Comparison of ENCODE assay signal across 29 mouse cellular contexts in genomic region chr11:115950719-115951118, GRCm38 (mm10). TPM values are rescaled to one million over a fixed set of nuclear protein-coding genes. Genes with fewer than 3 reads are reported as not detected.
DNase-seq lines count a peak whose midpoint lies in the region; ATAC-seq lines count a peak whose summit lies in the region.
"Had no signal": no experiment of that assay in that cellular context is flagged by ENCODE, and none has a peak within 500 bp of the region (broad histone marks: within the 10 kb centered on the region; RNA-seq: fewer than 3 reads in every experiment).

No protein-coding gene starts in this region.

- DNase-seq in hindbrain, embryonic 11.5 days (ENCODE audit: low spot score): no peak
- DNase-seq in neural tube, embryonic 10.5 days (ENCODE audit: extremely low spot score, low spot score): no peak
- no peak for DNase-seq in adrenal gland, postnatal 14 days
- no peak for DNase-seq in urinary bladder, postnatal 4 days (ENCODE audit: low spot score in 2 of 2)
- DNase-seq: adrenal gland, postnatal 10 days; cerebellum, adult 18-20 months; cerebellum, postnatal 10 days; heart, adult 2 months; heart, postnatal 4 days; kidney, adult 18-20 months; kidney, postnatal 36 days; layer of hippocampus, postnatal 36 days; left cerebral cortex, postnatal 4 days; lung, embryonic 14.5 days; lung, postnatal 14 days; midbrain, embryonic 14.5 days; right cerebral cortex, adult 18-20 months; spleen, adult 18-20 months; thymus, adult 18-20 months; thymus, postnatal 25 days had no signal

- no peaks in the 10 kb centered on the region for H3K27me3 ChIP-seq in hindbrain, embryonic 12.5 days
- H3K27me3 ChIP-seq in hindbrain, embryonic 11.5 days (ENCODE audit: control insufficient read depth, insufficient read depth, low read length): no peaks in the 10 kb centered on the region
- H3K27me3 ChIP-seq in neural tube, embryonic 12.5 days (replicated peaks): no peaks in the 10 kb centered on the region
- no peaks in the 10 kb centered on the region for H3K27me3 ChIP-seq in limb, embryonic 15.5 days
- H3K27me3 ChIP-seq: heart, embryonic 12.5 days; liver, embryonic 15.5 days; Patski had no signal

- peak; percentile 52 for ATAC-seq in hindbrain, embryonic 12.5 days (ENCODE audit: low FRiP score)
- no peak for ATAC-seq in hindbrain, embryonic 11.5 days (ENCODE audit: low FRiP score)
- no peak for ATAC-seq in neural tube, embryonic 12.5 days (ENCODE audit: low FRiP score, low read depth)
- no peak for ATAC-seq in limb, embryonic 15.5 days (ENCODE audit: insufficient number of reproducible peaks, low FRiP score, low TSS enrichment, low read depth)
- ATAC-seq: forebrain, embryonic 14.5 days; Patski had no signal

- H3K4me3 ChIP-seq in hindbrain, embryonic 12.5 days: no peak overlapping the region
- no peak overlapping the region for H3K4me3 ChIP-seq in hindbrain, embryonic 11.5 days (ENCODE audit: low read depth, low read length)
- no peak overlapping the region for H3K4me3 ChIP-seq in neural tube, embryonic 12.5 days
- no peak overlapping the region for H3K4me3 ChIP-seq in limb, embryonic 15.5 days
- H3K4me3 ChIP-seq: heart, adult 2 months; heart, embryonic 12.5 days; liver, embryonic 15.5 days; myocyte had no signal

- peak overlapping the region; percentile 40; the same call in 1 of the 2 replicates for H3K27ac ChIP-seq in hindbrain, embryonic 12.5 days
- no peak overlapping the region for H3K27ac ChIP-seq in hindbrain, embryonic 11.5 days (ENCODE audit: low read depth, low read length)
- no peak overlapping the region for H3K27ac ChIP-seq in neural tube, embryonic 12.5 days
- peak overlapping the region; percentile 47; the same call in 1 of the 2 replicates for H3K27ac ChIP-seq in limb, embryonic 15.5 days
- H3K27ac ChIP-seq: heart, adult 2 months; liver, embryonic 15.5 days had no signal

- H3K9ac ChIP-seq in hindbrain, embryonic 12.5 days: no peak overlapping the region
- H3K9ac ChIP-seq in hindbrain, embryonic 11.5 days (ENCODE audit: low read depth, low read length): no peak overlapping the region
- H3K9ac ChIP-seq in neural tube, embryonic 12.5 days: 0 out of 2 replicates have a peak overlapping the region, but pooled peaks have one; percentile 29
- no peak overlapping the region for H3K9ac ChIP-seq in limb, embryonic 15.5 days
- H3K9ac ChIP-seq: heart, embryonic 12.5 days; liver, embryonic 15.5 days; lung, embryonic 14.5 days had no signal

- no peak overlapping the region for H3K4me2 ChIP-seq in hindbrain, embryonic 12.5 days (replicated peaks)
- H3K4me2 ChIP-seq in hindbrain, embryonic 11.5 days (replicated peaks; ENCODE audit: low read depth, low read length): no peak overlapping the region
- no peak overlapping the region for H3K4me2 ChIP-seq in neural tube, embryonic 12.5 days (replicated peaks)
- no peak overlapping the region for H3K4me2 ChIP-seq in limb, embryonic 15.5 days
- H3K4me2 ChIP-seq: heart, embryonic 12.5 days; liver, embryonic 15.5 days; lung, embryonic 14.5 days had no signal

- 71% methylated on average over 2 of the region's 2 CpGs for WGBS in hindbrain, embryonic 12.5 days
- 92% methylated on average over 2 of the region's 2 CpGs for WGBS in hindbrain, embryonic 11.5 days
- WGBS in neural tube, embryonic 12.5 days: 76% methylated on average over 2 of the region's 2 CpGs
- WGBS in limb, embryonic 15.5 days: 82% methylated on average over 2 of the region's 2 CpGs

- peaks cover 79% of the 10 kb centered on the region for H3K36me3 ChIP-seq in hindbrain, embryonic 12.5 days
- H3K36me3 ChIP-seq in hindbrain, embryonic 11.5 days (ENCODE audit: control insufficient read depth, insufficient read depth, low read length): 0 out of 2 replicates have a peak, but pooled peaks cover 3% of the 10 kb centered on the region
- H3K36me3 ChIP-seq in neural tube, embryonic 12.5 days: peaks cover 76% of the 10 kb centered on the region
- H3K36me3 ChIP-seq in limb, embryonic 15.5 days: peaks cover 77% of the 10 kb centered on the region

- H3K9me3 ChIP-seq in hindbrain, embryonic 12.5 days (replicated peaks): no peaks in the 10 kb centered on the region
- no peaks in the 10 kb centered on the region for H3K9me3 ChIP-seq in hindbrain, embryonic 11.5 days (ENCODE audit: control insufficient read depth, low read length)
- no peaks in the 10 kb centered on the region for H3K9me3 ChIP-seq in neural tube, embryonic 12.5 days
- no peaks in the 10 kb centered on the region for H3K9me3 ChIP-seq in limb, embryonic 15.5 days
- H3K9me3 ChIP-seq: heart, embryonic 12.5 days; liver, embryonic 15.5 days had no signal

- peaks cover 25% of the 10 kb centered on the region for H3K4me1 ChIP-seq in hindbrain, embryonic 12.5 days
- no peaks in the 10 kb centered on the region for H3K4me1 ChIP-seq in hindbrain, embryonic 11.5 days (replicated peaks; ENCODE audit: control insufficient read depth, insufficient read depth, low read length)
- peaks cover 23% of the 10 kb centered on the region for H3K4me1 ChIP-seq in neural tube, embryonic 12.5 days
- H3K4me1 ChIP-seq in limb, embryonic 15.5 days: peaks cover 29% of the 10 kb centered on the region

RNA-seq across cellular contexts. Expression of gene Recql5, which starts 17.4 kb away (rescaled TPM):
- polyA plus RNA-seq in hindbrain, embryonic 12.5 days (2016; fragmentation: Nextera tagmentation; extraction: Ambion mirVana): 31.8 and 34.7 TPM in 2 replicates
- polyA plus RNA-seq in hindbrain, embryonic 11.5 days (2014; fragmentation: Nextera tagmentation; extraction: Ambion mirVana): 16.0 and 19.9 TPM in 2 replicates
- polyA plus RNA-seq in neural tube, embryonic 12.5 days (2016; fragmentation: Nextera tagmentation; extraction: Ambion mirVana): 24.2 and 30.2 TPM in 2 replicates
- polyA plus RNA-seq in limb, embryonic 15.5 days (2015; fragmentation: Nextera tagmentation; extraction: Ambion mirVana): 17.0 and 17.6 TPM in 2 replicates
- total RNA-seq in adrenal gland, postnatal 14 days (2021): 18.3 and 22.3 TPM in 2 replicates

RNA-seq across cellular contexts. Expression of gene Sap30bp, which starts 17.6 kb away (rescaled TPM):
- 51.0 and 54.4 TPM in 2 replicates for polyA plus RNA-seq in hindbrain, embryonic 12.5 days (2016; fragmentation: Nextera tagmentation; extraction: Ambion mirVana)
- polyA plus RNA-seq in hindbrain, embryonic 11.5 days (2014; fragmentation: Nextera tagmentation; extraction: Ambion mirVana): 55.8 and 57.1 TPM in 2 replicates
- polyA plus RNA-seq in neural tube, embryonic 12.5 days (2016; fragmentation: Nextera tagmentation; extraction: Ambion mirVana): 53.7 and 54.8 TPM in 2 replicates
- polyA plus RNA-seq in limb, embryonic 15.5 days (2015; fragmentation: Nextera tagmentation; extraction: Ambion mirVana): 31.3 and 36.1 TPM in 2 replicates
- 40.9 and 42.9 TPM in 2 replicates for total RNA-seq in adrenal gland, postnatal 14 days (2021)

RNA-seq across cellular contexts. Expression of gene Itgb4, which starts 23.8 kb away (rescaled TPM):
- polyA plus RNA-seq in hindbrain, embryonic 12.5 days (2016; fragmentation: Nextera tagmentation; extraction: Ambion mirVana): 1.7 and 2.1 TPM in 2 replicates
- polyA plus RNA-seq in hindbrain, embryonic 11.5 days (2014; fragmentation: Nextera tagmentation; extraction: Ambion mirVana): 0.36 and 0.82 TPM in 2 replicates
- 0.99 and 1.4 TPM in 2 replicates for polyA plus RNA-seq in neural tube, embryonic 12.5 days (2016; fragmentation: Nextera tagmentation; extraction: Ambion mirVana)
- polyA plus RNA-seq in limb, embryonic 15.5 days (2015; fragmentation: Nextera tagmentation; extraction: Ambion mirVana): 14.7 and 15.7 TPM in 2 replicates
- total RNA-seq in adrenal gland, postnatal 14 days (2021): 3.6 and 4.4 TPM in 2 replicates

RNA-seq across cellular contexts. Expression of gene Smim6, which starts 38.9 kb away (rescaled TPM):
- polyA plus RNA-seq in hindbrain, embryonic 12.5 days (2016; fragmentation: Nextera tagmentation; extraction: Ambion mirVana): 1.3 TPM in 2 replicates
- polyA plus RNA-seq in hindbrain, embryonic 11.5 days (2014; fragmentation: Nextera tagmentation; extraction: Ambion mirVana): 0.40 and 0.65 TPM in 2 replicates
- 0.83 and 1.0 TPM in 2 replicates for polyA plus RNA-seq in neural tube, embryonic 12.5 days (2016; fragmentation: Nextera tagmentation; extraction: Ambion mirVana)
- 1.0 and 1.7 TPM in 2 replicates for polyA plus RNA-seq in limb, embryonic 15.5 days (2015; fragmentation: Nextera tagmentation; extraction: Ambion mirVana)
- not detected in 2 replicates for total RNA-seq in adrenal gland, postnatal 14 days (2021)
- total RNA-seq: heart, adult 2 months; layer of hippocampus, postnatal 36 days; left cerebral cortex, postnatal 4 days had no signal

RNA-seq across cellular contexts. Expression of gene Smim5, which starts 51.0 kb away (rescaled TPM):
- polyA plus RNA-seq in hindbrain, embryonic 12.5 days (2016; fragmentation: Nextera tagmentation; extraction: Ambion mirVana): 2.3 and 4.2 TPM in 2 replicates
- polyA plus RNA-seq in hindbrain, embryonic 11.5 days (2014; fragmentation: Nextera tagmentation; extraction: Ambion mirVana): 3.4 and 3.8 TPM in 2 replicates
- 1.8 and 2.7 TPM in 2 replicates for polyA plus RNA-seq in neural tube, embryonic 12.5 days (2016; fragmentation: Nextera tagmentation; extraction: Ambion mirVana)
- 19.6 and 27.4 TPM in 2 replicates for polyA plus RNA-seq in limb, embryonic 15.5 days (2015; fragmentation: Nextera tagmentation; extraction: Ambion mirVana)
- total RNA-seq in adrenal gland, postnatal 14 days (2021): 0.82 and 1.3 TPM in 2 replicates
- total RNA-seq: left cerebral cortex, postnatal 4 days; liver, adult 2 months had no signal

Comparison
In these comparisons a context has a peak if more than half of its experiments do, and no peak if none do; other contexts are left out.
1. H3K27ac ChIP-seq: peak in hindbrain, embryonic 12.5 days (single experiment) and limb, embryonic 15.5 days (single experiment); none in hindbrain, embryonic 11.5 days (single experiment) and neural tube, embryonic 12.5 days (single experiment).